Mouse (Mus musculus): ENCODE measurements around the gene 4930512M02Rik. TPM values are rescaled to one million over a fixed set of nuclear protein-coding genes. Genes with fewer than 3 reads are reported as not detected.

4930512M02Rik gene
- polyA plus RNA-seq, 1 experiment = not detected

- no peak overlapping the region for H3K4me3 ChIP-seq (replicated peaks)
- no peak for TF ChIP-seq GATA1 (IDR thresholded peaks at IDR 0.05; ENCODE audit: low read length)
- no peak for TF ChIP-seq TAL1 (IDR thresholded peaks at IDR 0.05; ENCODE audit: low read length)
These were observed 70.3 kb downstream of the 4930512M02Rik start for GRCm38 (mm10) chr11:11557173-11557967.

GRCm38 (mm10) chr11:11556186-11556585 is 71.4 kb downstream of the 4930512M02Rik start:
- Histone ChIP-seq H3K4me1 (ENCODE audit: control insufficient read depth) (peaks cover 11% of the 10 kb centered on the region), H3K27me3 (ENCODE audit: control insufficient read depth) (no peaks in the 10 kb centered on the region), H3K9me3 (ENCODE audit: control insufficient read depth, low read length) (no peaks in the 10 kb centered on the region; the same call in 1 of the 2 replicates), H3K36me3 (ENCODE audit: control insufficient read depth) (no peaks in the 10 kb centered on the region), H3K4me3 (replicated peaks) (no peak overlapping the region)
- TF ChIP-seq TAL1 (IDR thresholded peaks at IDR 0.05; ENCODE audit: low read length) (no peak), GATA1 (IDR thresholded peaks at IDR 0.05; ENCODE audit: low read length) (no peak)

More at GRCm38 (mm10) chr11:11557173-11557967, 70.3 kb downstream of the 4930512M02Rik start:
- no peaks in the 10 kb centered on the region; the same call in 1 of the 2 replicates for H3K9me3 ChIP-seq (ENCODE audit: control insufficient read depth, low read length)
- H3K4me1 ChIP-seq (ENCODE audit: control insufficient read depth) = peaks cover 13% of the 10 kb centered on the region
- no peaks in the 10 kb centered on the region for H3K27me3 ChIP-seq (ENCODE audit: control insufficient read depth)
- H3K36me3 ChIP-seq (ENCODE audit: control insufficient read depth) = no peaks in the 10 kb centered on the region

GRCm38 (mm10) chr11:11555563-11555962 is 72.1 kb downstream of the 4930512M02Rik start:
- no peaks in the 10 kb centered on the region; the same call in 1 of the 2 replicates for H3K9me3 ChIP-seq (ENCODE audit: control insufficient read depth, low read length)
- peaks cover 11% of the 10 kb centered on the region for H3K4me1 ChIP-seq (ENCODE audit: control insufficient read depth)
- no peaks in the 10 kb centered on the region for H3K36me3 ChIP-seq (ENCODE audit: control insufficient read depth)
- no peak overlapping the region for H3K4me3 ChIP-seq (replicated peaks)
- H3K27me3 ChIP-seq (ENCODE audit: control insufficient read depth) = no peaks in the 10 kb centered on the region
- no peak for TF ChIP-seq GATA1 (IDR thresholded peaks at IDR 0.05; ENCODE audit: low read length)
- no peak for TF ChIP-seq TAL1 (IDR thresholded peaks at IDR 0.05; ENCODE audit: low read length)

GRCm38 (mm10) chr11:11547597-11548240 is 79.9 kb downstream of the 4930512M02Rik start:
- TF ChIP-seq TAL1 (IDR thresholded peaks at IDR 0.05; ENCODE audit: low read length) = no peak
- no peak for TF ChIP-seq GATA1 (IDR thresholded peaks at IDR 0.05; ENCODE audit: low read length)
- no peaks in the 10 kb centered on the region for H3K4me1 ChIP-seq (ENCODE audit: control insufficient read depth)
- no peaks in the 10 kb centered on the region for H3K27me3 ChIP-seq (ENCODE audit: control insufficient read depth)
- no peaks in the 10 kb centered on the region for H3K36me3 ChIP-seq (ENCODE audit: control insufficient read depth)
- H3K4me3 ChIP-seq (replicated peaks) = no peak overlapping the region
- H3K9me3 ChIP-seq (ENCODE audit: control insufficient read depth, low read length) = no peaks in the 10 kb centered on the region

GRCm38 (mm10) chr11:11546903-11547511 is 80.6 kb downstream of the 4930512M02Rik start:
- H3K4me1 ChIP-seq (ENCODE audit: control insufficient read depth) = no peaks in the 10 kb centered on the region
- TF ChIP-seq GATA1 (IDR thresholded peaks at IDR 0.05; ENCODE audit: low read length) = no peak
- TF ChIP-seq TAL1 (IDR thresholded peaks at IDR 0.05; ENCODE audit: low read length) = no peak
- no peaks in the 10 kb centered on the region for H3K9me3 ChIP-seq (ENCODE audit: control insufficient read depth, low read length)
- H3K4me3 ChIP-seq (replicated peaks) = no peak overlapping the region
- no peaks in the 10 kb centered on the region for H3K27me3 ChIP-seq (ENCODE audit: control insufficient read depth)
- H3K36me3 ChIP-seq (ENCODE audit: control insufficient read depth) = no peaks in the 10 kb centered on the region

GRCm38 (mm10) chr11:11545948-11546347 is 81.7 kb downstream of the 4930512M02Rik start:
- Histone ChIP-seq H3K4me1 (ENCODE audit: control insufficient read depth) (no peaks in the 10 kb centered on the region), H3K36me3 (ENCODE audit: control insufficient read depth) (no peaks in the 10 kb centered on the region), H3K27me3 (ENCODE audit: control insufficient read depth) (no peaks in the 10 kb centered on the region), H3K4me3 (replicated peaks) (no peak overlapping the region), H3K9me3 (ENCODE audit: control insufficient read depth, low read length) (no peaks in the 10 kb centered on the region)
- TF ChIP-seq TAL1 (IDR thresholded peaks at IDR 0.05; ENCODE audit: low read length) = no peak
- TF ChIP-seq GATA1 (IDR thresholded peaks at IDR 0.05; ENCODE audit: low read length) = no peak

Other genes with a start within 250 kb of the 4930512M02Rik start
- 0.16 and 0.26 TPM in 2 replicates for gene Spata48, start 165.7 kb downstream of the 4930512M02Rik start, polyA plus RNA-seq (2012)
- gene Zpbp, start 165.4 kb downstream of the 4930512M02Rik start, polyA plus RNA-seq (2012) = not detected in 2 replicates
- gene Ikzf1, start 57.2 kb upstream of the 4930512M02Rik start, polyA plus RNA-seq (2012) = 6.6 and 7.2 TPM in 2 replicates
- gene Fignl1, start 181.1 kb upstream of the 4930512M02Rik start, polyA plus RNA-seq (2012) = 0.53 and 1.1 TPM in 2 replicates

Measured in erythroblast, embryonic 14.5 days (primary cell).